Mouse (Mus musculus): Measurements from ENCODE around the gene Itga8.

DNA sequence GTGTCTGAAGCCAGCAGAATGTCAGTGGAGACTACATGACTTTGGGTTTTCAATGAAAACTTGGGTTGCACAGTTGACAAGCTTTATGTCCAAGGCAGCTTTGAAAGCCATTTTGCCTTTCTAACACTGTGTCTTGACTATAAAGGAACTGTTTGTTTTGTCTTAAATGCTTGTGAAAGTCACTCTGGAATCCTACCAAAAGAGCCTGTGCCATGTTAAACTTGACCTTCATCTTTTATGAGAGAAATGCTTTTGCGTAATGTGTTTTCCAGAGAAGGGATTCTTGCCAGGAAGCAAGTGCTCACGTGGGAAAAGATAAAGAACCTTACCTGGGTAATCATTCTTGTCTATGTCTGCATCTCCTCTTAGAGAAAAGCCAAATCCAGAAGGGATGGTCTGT, 72.0 kb downstream of the Itga8 start:
- no peak for TF ChIP-seq POLR2A (IDR thresholded peaks at IDR 0.05; ENCODE audit: low read depth, low read length)
- TF ChIP-seq HCFC1 (IDR thresholded peaks at IDR 0.05; ENCODE audit: low read depth, low read length): no peak
- no peak for TF ChIP-seq CTCF (conservative IDR thresholded peaks at IDR 0.05 in 1 of 2, IDR thresholded peaks at IDR 0.05 in 1 of 2; ENCODE audit: low read depth in 2 of 2, low read length in 2 of 2)
- TF ChIP-seq JUN (IDR thresholded peaks at IDR 0.05; ENCODE audit: insufficient read depth, low read depth, low read length): no peak

Measured in CH12.LX (cell line).